Mouse (Mus musculus): ENCODE measurements at regions not wholly inside any gene's neighbourhood (a gene's known extent, or its start where the extent isn't known, plus 50 kb on each side); places are given as distances from the start of the nearest gene placed in this dataset.
A peak's percentile ranks its signal among the peaks of the same experiment; 100 is the strongest.

DNA sequence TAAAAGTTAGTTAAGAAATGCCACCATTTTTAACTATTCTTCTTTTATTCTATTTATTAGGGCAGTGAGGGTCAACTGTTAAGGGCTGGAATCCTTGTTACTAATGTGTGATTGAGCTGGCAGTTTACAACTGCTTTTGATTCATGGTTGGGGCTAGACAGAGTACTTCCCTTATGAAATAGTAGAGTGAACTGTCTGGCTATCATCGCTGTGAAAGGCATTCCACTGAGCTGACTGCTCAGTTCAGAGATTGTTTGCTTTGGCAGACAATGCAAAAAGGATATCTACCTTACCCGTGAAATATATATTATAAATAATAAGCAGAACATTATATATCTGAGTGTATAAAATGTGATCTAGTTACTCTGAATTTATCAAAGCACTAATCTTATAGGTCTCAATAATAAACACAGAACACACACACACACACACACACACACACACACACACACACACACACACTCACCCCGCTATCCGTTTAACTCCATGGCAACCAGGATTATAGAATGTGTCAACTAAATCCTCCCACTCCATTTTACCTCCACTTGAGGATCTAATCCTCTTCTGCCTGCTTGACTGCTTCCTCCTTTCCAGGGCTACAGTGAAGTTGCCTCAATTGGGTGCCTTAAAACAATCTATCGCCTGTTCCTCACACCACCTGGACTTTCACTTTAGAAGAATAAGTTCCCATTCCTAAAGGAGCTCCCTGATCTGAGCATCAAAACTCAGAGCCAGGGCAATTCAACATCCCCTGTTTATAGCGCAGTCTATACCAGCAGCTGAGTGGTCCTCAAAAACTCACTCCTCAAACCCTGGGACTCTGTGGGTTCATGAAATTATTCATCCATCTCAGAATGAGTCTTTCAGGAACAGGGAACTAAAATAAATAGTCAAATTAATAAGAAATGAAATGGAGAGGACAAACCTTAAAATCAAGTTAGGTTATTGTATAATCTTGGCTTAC lies 126.6 kb downstream of the Gm9733 start:
- no peak for DNase-seq

DNA sequence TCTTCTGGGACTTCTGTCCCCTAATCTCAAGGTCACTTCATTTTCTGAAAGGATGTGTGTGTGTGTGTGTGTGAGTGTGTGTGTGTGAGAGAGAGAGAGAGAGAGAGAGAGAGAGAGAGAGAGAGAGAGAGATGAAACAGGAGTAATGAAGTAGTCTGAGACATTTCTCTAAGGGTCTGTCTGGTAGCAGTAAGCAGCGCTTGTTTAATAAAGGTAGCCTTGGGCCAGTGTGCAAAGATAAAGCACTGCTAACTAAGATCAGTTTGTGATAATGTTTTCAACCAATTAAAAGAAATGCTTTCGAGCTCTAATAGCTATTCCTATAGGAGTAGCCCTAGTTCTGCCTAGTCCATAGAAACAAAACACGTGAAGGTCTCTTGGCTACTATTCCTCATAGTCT lies 119.7 kb downstream of the Gm9733 start:
- no peak for DNase-seq

- DNase-seq, result no peak
Measured at GRCm38 (mm10) chr3:15217591-15217990, 114.5 kb downstream of the Gm9733 start.

DNA sequence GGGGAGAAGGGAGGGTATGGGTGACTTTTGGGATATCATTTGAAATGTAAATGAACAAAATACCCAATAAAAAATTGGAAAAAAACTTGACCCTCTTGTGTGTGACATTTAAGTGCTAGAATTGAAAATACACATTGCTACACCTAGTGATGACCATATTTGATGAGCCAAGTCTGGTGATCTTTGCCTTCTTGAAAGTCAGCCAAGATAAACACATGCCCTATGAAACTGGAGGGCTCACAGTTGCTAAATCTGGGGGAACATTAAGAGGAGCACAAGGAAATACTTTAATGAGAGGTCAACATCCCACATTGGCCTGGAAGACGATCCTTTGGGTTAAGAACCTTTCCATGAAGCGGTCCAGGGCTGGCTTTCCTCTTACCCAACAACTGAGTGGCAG lies 112.8 kb downstream of the Gm9733 start:
- DNase-seq, result no peak

- DNase-seq, result no peak
Measured at GRCm38 (mm10) chr3:15223266-15223665, 108.8 kb downstream of the Gm9733 start.

- DNase-seq, result no peak
Measured at GRCm38 (mm10) chr3:15224452-15224851, 107.7 kb downstream of the Gm9733 start.

- DNase-seq, result no peak
Measured at GRCm38 (mm10) chr3:15228641-15229040, 103.5 kb downstream of the Gm9733 start.

DNA sequence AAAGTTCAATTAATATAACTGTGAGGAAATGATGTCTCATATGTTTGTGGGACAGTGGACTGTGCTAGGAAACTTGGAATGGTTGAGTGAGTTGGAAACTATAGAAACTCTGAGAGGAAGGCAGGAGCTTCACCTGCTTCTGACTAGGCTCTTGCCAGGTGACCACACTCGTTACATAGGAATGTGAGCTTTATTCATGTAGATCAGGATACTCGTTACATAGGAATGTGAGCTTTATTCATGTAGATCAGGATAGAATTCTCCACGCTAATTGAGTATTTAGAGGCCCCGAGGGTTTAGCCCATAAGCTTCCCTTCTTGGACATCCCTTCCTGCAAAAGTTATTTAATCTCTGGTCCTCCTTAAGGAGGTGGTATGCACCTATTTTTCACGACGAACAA lies 101.9 kb downstream of the Gm9733 start:
- no peak for DNase-seq

DNA sequence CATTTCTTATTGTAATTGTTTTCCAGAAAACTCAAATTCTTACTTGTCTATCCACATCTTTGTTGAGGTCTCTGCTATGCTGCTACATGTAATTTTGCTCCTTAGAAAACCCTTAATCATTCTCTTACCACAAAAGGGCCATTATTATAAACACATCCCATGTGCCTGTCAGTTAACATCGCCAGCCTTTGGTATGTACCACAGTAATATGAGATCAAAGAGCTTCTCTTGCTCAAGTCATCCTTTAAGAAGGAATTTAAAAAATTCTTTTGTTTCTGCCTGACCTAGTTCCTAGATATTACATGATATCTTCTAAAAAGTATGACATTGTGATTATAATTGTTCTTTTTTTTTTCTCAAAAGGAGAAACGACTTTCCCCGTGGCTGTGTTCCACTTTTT lies 100.7 kb downstream of the Gm9733 start:
- no peak for DNase-seq

- DNase-seq, result no peak
Measured at GRCm38 (mm10) chr3:15237817-15238432, 94.2 kb downstream of the Gm9733 start.

- DNase-seq, result no peak
Measured at GRCm38 (mm10) chr3:15242388-15242787, 89.7 kb downstream of the Gm9733 start.

DNA sequence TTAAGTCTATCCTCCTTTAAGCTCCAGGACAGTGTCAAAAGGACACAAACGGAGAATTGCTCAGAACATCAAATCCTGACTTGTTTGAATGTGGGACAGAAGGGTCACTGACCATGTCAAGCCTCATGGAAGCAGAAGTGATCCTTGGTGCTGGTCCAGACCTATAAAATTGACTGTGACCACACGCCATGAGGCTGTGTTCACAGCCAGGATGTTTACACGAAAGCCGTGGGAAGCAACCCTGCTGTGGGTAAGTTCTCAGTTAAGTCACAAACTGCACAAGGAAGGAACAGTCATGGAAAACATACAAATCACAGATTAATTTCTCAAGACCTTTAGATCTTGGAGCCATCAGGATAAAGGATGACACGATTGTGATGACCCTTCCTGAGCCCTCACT lies 88.5 kb downstream of the Gm9733 start:
- DNase-seq, result no peak

DNA sequence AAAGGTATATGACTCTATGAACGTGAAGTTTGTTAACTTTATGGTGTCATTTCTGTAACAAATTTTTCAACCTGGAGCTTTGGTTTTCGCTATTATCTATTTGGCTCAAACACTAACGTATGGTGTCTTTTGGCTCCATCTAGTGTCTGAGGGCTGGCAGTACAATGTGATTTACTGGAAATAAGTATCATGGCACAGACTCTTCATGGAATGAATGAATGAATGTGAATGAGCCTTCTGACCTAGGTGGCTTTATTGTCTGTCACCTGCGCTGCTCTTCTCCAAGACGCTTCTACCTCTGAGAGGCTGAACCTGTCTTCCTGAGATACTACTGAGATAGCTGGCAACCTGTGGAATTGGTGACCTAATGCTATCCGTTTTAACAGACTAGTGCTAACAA lies 87.1 kb downstream of the Gm9733 start:
- DNase-seq, result peak; percentile 13
